Mouse (Mus musculus): ENCODE data around the gene Ube2i. TPM values are rescaled to one million over a fixed set of nuclear protein-coding genes. Genes with fewer than 3 reads are reported as not detected.

Ube2i gene
- 100 to 1,000 TPM; 225 to 230 TPM for total RNA-seq (2021)

- intact Hi-C loops (cut with DNase I), result no loop called here
- DNase-seq (ENCODE audit: extremely low spot score in 1 of 2, low spot score in 2 of 2), result no peak
Observed at GRCm38 (mm10) chr17:25274571-25275346, at the start of gene Ube2i. Gene Ube2i, minus strand, starts transcription at chr17:25274622.

GRCm38 (mm10) chr17:25322930-25323329 is 48.5 kb upstream of the Ube2i start:
- intact Hi-C loops (cut with DNase I), result no loop called here
- DNase-seq (ENCODE audit: extremely low spot score in 1 of 2, low spot score in 2 of 2), result no peak

GRCm38 (mm10) chr17:25320819-25321218 is 46.4 kb upstream of the Ube2i start:
- intact Hi-C loops (cut with DNase I), result no loop called here
- no peak for DNase-seq (ENCODE audit: extremely low spot score in 1 of 2, low spot score in 2 of 2)

GRCm38 (mm10) chr17:25318354-25318753 is 43.9 kb upstream of the Ube2i start, which contains the start of gene Prss29:
Gene Prss29, plus strand, starts transcription at chr17:25318654.
- no peak for DNase-seq (ENCODE audit: extremely low spot score in 1 of 2, low spot score in 2 of 2)
- intact Hi-C loops (cut with DNase I), result no loop called here

- intact Hi-C loops (cut with DNase I), result no loop called here
- DNase-seq (ENCODE audit: extremely low spot score in 1 of 2, low spot score in 2 of 2), result no peak
Observed at GRCm38 (mm10) chr17:25308346-25308745, 33.9 kb upstream of the Ube2i start, which contains the start of gene Prss28. Gene Prss28, plus strand, starts transcription at chr17:25308646.

- intact Hi-C loops (cut with DNase I), result no loop called here
Observed at GRCm38 (mm10) chr17:25298094-25298493, 23.7 kb upstream of the Ube2i start, which contains the start of gene Prss34. Gene Prss34, plus strand, starts transcription at chr17:25298394.

GRCm38 (mm10) chr17:25294111-25294510 is 19.7 kb upstream of the Ube2i start:
- intact Hi-C loops (cut with DNase I), result loop anchor here (5.0 kb wide), 1 partner anchor 178 kb away; no protein-coding TSS in a partner anchor
- no peak for DNase-seq (ENCODE audit: extremely low spot score in 1 of 2, low spot score in 2 of 2)

More at GRCm38 (mm10) chr17:25298094-25298493, 23.7 kb upstream of the Ube2i start, which contains the start of gene Prss34:
- DNase-seq (ENCODE audit: extremely low spot score in 1 of 2, low spot score in 2 of 2), result no peak

GRCm38 (mm10) chr17:25293495-25293894 is 19.1 kb upstream of the Ube2i start:
- intact Hi-C loops (cut with DNase I), result loop anchor here (5.0 kb wide), 1 partner anchor 179 kb away; no protein-coding TSS in a partner anchor
- DNase-seq (ENCODE audit: extremely low spot score in 1 of 2, low spot score in 2 of 2), result no peak

GRCm38 (mm10) chr17:25290411-25290810 is 16.0 kb upstream of the Ube2i start:
- intact Hi-C loops (cut with DNase I), result loop anchor here (5.0 kb wide), 1 partner anchor 182 kb away; no protein-coding TSS in a partner anchor
- DNase-seq (ENCODE audit: extremely low spot score in 1 of 2, low spot score in 2 of 2), result no peak

GRCm38 (mm10) chr17:25288842-25289241 is 14.4 kb upstream of the Ube2i start:
- intact Hi-C loops (cut with DNase I), result no loop called here
- no peak for DNase-seq (ENCODE audit: extremely low spot score in 1 of 2, low spot score in 2 of 2)

GRCm38 (mm10) chr17:25285033-25285432 is 10.6 kb upstream of the Ube2i start:
- DNase-seq (ENCODE audit: extremely low spot score in 1 of 2, low spot score in 2 of 2), result peak in 1 of 2 experiments; percentile 61
- intact Hi-C loops (cut with DNase I), result no loop called here

- intact Hi-C loops (cut with DNase I), result no loop called here
- DNase-seq (ENCODE audit: extremely low spot score in 1 of 2, low spot score in 2 of 2), result peak in 1 of 2 experiments; percentile 63
Observed at GRCm38 (mm10) chr17:25282133-25282532, 7.7 kb upstream of the Ube2i start.

GRCm38 (mm10) chr17:25275833-25276232 is 1.4 kb upstream of the Ube2i start:
- intact Hi-C loops (cut with DNase I), result no loop called here
- no peak for DNase-seq (ENCODE audit: extremely low spot score in 1 of 2, low spot score in 2 of 2)

- DNase-seq (ENCODE audit: extremely low spot score in 1 of 2, low spot score in 2 of 2), result peak; percentile 92 to 97
- intact Hi-C loops (cut with DNase I), result no loop called here
Observed at GRCm38 (mm10) chr17:25273706-25274501, 518 bp downstream of the Ube2i start.

GRCm38 (mm10) chr17:25272951-25273705 is 1.3 kb downstream of the Ube2i start:
- DNase-seq (ENCODE audit: extremely low spot score in 1 of 2, low spot score in 2 of 2), result peak in 1 of 2 experiments; percentile 90
- intact Hi-C loops (cut with DNase I), result no loop called here

- intact Hi-C loops (cut with DNase I), result no loop called here
- DNase-seq (ENCODE audit: extremely low spot score in 1 of 2, low spot score in 2 of 2), result no peak
Observed at GRCm38 (mm10) chr17:25272326-25272725, 2.1 kb downstream of the Ube2i start.

GRCm38 (mm10) chr17:25270795-25271335 is 3.6 kb downstream of the Ube2i start:
- intact Hi-C loops (cut with DNase I), result no loop called here

GRCm38 (mm10) chr17:25264453-25264852 is 10.0 kb downstream of the Ube2i start:
- intact Hi-C loops (cut with DNase I), result no loop called here
- DNase-seq (ENCODE audit: extremely low spot score in 1 of 2, low spot score in 2 of 2), result no peak

More at GRCm38 (mm10) chr17:25270795-25271335, 3.6 kb downstream of the Ube2i start:
- DNase-seq (ENCODE audit: extremely low spot score in 1 of 2, low spot score in 2 of 2), result no peak

Data from left cerebral cortex, postnatal 10 days (tissue).